Comparison of ENCODE assay signal across 1 mouse cellular context in genomic region chr3:89243609-89244008, GRCm38 (mm10).
TF ChIP-seq lines count a peak whose summit lies in the region.

No protein-coding gene starts in this region.

TF ChIP-seq in MEL, 35 proteins besides CTCF, POLR2A, EP300 and RAD21 (continued from another document):
- TF ChIP-seq CHD1 (IDR thresholded peaks at IDR 0.05; ENCODE audit: low read depth, low read length) (no peak), GABPA (IDR thresholded peaks at IDR 0.05; ENCODE audit: low read depth, low read length) (no peak), ETS1 (IDR thresholded peaks at IDR 0.05; ENCODE audit: low read depth, low read length) (no peak), TCF12 (IDR thresholded peaks at IDR 0.05; ENCODE audit: low read depth, low read length) (no peak), HCFC1 (IDR thresholded peaks at IDR 0.05; ENCODE audit: low read depth, low read length) (no peak)
